Mouse (Mus musculus): ENCODE data around the gene Cdkn2d.
A peak's percentile ranks its signal among the peaks of the same experiment; 100 is the strongest.
"Not testable (repeated sequence)": the region's sequence is repeated elsewhere in the genome, so short reads cannot be mapped to it uniquely, and the experiment has no call there.

Cdkn2d gene

GRCm38 (mm10) chr9:21316696-21317095, 25.5 kb upstream of the Cdkn2d start:
- DNase-seq (ENCODE audit: low spot score in 2 of 2): no peak

GRCm38 (mm10) chr9:21315421-21315820, 24.2 kb upstream of the Cdkn2d start:
- no peak for DNase-seq (ENCODE audit: low spot score in 2 of 2)

DNA sequence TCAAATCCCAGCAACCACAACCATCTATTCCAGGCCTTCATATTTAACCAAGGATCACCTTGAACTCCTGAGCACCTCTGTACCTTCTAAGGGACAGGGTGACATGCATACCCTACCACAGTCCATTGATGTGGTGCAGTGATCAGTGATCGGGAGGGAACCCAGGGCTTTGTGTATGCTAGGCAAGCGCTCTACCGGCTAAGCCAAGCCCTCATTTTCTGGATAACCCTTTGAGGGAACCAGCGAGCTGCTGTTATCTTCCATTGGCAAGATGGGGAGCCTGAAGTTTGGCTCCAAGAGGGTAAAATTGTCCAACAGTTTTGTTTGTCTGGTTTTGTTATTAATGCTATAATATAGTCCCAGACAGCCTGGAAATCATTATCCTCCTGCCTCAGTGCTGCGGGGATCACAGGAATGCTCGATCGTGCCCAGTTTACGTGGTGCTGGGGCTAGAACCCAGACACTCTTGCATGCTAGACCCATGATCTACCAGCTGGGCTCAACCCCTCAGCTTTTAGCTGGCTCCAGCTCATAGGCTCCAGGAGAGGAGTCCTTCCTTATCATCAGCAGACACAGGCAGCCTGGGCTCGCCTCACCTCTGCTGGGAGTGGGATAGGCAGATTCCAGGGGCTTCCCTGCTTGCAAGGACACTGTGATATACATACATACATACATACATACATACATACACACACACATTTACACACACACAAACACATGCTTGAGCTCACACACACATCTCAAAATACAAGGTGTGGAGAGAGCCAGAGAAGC, 23.3 kb upstream of the Cdkn2d start:
- DNase-seq (ENCODE audit: low spot score in 2 of 2): peak in 1 of 2 experiments; percentile 57

DNA sequence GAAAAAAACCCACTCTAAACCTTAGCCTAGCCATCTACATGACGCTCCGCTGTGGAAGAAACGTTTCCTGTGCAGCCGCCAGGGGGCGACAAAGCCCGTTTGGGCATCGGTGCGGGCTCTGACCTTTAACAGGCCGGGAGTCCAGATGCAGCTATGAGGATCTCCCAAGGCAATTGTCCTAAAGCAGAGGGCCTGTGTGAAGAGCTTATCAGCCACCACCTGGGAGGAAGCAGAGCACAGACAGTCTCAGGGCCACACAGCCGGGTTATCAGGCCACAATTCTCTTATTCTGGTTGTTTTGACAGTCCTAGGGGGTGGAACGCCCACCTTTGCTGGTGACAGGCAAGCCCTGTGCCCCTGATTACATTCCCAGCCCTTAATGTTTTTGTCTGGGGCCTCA, 22.2 kb upstream of the Cdkn2d start:
- DNase-seq (ENCODE audit: low spot score in 2 of 2): peak; percentile 92 to 99

- DNase-seq (ENCODE audit: low spot score in 2 of 2): no peak
Measured at GRCm38 (mm10) chr9:21312134-21312533, 20.9 kb upstream of the Cdkn2d start, which contains the start of gene Ap1m2. Gene Ap1m2 (minus strand): TSS chr9:21312337.

DNA sequence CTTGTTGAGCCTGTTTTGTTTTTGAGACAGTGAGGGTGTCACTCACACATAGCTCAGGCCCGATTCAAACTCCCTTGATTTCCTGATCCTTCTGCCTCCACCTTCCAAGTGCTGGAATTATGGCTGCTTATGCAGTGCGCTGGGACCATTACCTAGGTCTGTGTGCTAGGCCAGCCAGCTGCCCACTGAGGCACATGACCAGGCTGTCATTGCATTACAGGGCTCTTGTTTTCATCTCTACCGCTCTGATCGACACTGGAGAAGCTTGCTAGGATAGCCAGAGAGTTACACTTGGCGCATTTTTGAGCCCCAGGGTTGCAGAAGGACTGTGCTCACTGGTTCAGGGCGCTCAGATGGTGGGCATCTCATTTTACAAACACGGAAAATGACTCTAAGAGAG, 20.5 kb upstream of the Cdkn2d start:
- DNase-seq (ENCODE audit: low spot score in 2 of 2): no peak

GRCm38 (mm10) chr9:21309150-21309741, 18.0 kb upstream of the Cdkn2d start:
- DNase-seq (ENCODE audit: low spot score in 2 of 2): no peak

DNA sequence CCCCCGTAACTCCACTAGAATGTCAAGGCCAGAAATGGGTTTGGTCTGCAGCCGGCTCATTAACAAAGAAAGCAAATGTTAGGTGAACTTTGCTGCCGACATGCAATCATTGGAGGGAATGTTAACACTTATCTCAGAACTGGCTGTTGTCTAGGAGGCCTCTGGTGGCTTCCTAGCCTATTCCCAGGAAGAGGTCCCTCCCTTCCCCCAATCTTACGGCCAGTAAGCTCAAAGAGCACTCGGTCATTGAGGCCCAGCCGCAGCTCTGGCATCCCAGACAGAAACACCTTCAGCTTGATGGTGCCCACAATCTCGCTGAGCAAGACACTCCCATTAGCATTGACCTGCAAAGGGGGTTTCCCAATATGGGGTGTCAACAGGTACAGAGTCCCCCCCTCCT, 13.9 kb upstream of the Cdkn2d start:
- DNase-seq (ENCODE audit: low spot score in 2 of 2): no peak

GRCm38 (mm10) chr9:21299014-21299413, 7.8 kb upstream of the Cdkn2d start:
- DNase-seq (ENCODE audit: low spot score in 2 of 2): no peak

DNA sequence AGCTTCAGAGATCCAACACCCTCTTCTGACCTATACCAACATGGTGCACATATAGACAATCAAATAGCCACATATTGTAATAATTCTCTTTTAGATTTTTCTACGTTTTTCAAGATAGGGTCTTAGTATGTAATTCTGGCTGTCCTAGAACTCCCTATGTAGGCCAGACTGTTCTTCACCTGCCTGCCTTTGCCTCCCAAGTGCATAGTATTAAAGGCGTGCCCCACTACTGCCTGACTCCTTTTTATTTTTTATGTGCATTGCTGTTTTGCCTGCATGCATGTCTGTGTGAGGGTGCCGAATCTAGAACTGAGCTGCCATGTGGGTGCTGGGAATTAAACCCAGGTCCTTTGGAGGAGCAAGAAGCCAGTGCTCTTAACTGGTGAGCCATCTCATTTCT, 1.1 kb upstream of the Cdkn2d start:
- no peak for DNase-seq (ENCODE audit: low spot score in 2 of 2)

- not testable (repeated sequence) for DNase-seq (ENCODE audit: low spot score in 2 of 2)
Measured at GRCm38 (mm10) chr9:21291868-21292267, 661 bp upstream of the Cdkn2d start.

DNA sequence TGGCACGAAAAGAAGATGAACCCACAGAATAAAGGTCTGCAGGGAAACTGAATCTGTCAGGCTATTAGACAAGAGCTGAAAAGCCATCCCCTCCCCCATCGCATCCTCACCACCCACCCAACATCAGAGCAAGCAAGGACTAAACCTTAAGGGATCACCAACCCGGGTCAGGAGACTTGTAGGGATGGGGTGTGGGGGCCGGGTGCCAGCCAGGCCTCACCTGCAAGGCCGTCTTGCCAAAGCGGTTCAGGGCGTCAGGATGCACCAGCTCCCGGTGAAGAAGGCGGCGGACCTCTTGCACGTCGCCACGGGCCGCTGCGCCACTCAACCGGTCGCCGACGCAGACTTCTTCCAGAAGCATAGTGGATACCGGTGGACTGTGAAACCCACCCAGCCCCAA, 618 bp downstream of the Cdkn2d start:
- DNase-seq (ENCODE audit: low spot score in 2 of 2): peak in 1 of 2 experiments; percentile 88

DNA sequence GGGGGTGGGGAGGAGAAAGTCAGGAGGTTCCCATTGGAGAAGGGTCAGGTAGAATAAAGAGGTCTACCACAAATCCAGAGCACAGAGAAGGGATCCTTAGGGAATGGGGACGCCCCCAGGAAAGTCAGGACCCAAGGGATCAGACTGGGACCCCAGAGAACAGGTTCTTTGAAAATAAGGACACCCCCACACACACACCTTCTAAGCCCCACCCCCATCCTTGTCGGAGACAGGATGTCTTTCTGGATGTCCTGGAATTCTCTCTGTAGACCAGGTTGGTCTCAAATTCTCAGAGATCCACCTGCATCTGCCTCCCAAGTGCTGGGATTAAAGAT, 1.9 kb downstream of the Cdkn2d start:
- no peak for DNase-seq (ENCODE audit: low spot score in 2 of 2)

DNA sequence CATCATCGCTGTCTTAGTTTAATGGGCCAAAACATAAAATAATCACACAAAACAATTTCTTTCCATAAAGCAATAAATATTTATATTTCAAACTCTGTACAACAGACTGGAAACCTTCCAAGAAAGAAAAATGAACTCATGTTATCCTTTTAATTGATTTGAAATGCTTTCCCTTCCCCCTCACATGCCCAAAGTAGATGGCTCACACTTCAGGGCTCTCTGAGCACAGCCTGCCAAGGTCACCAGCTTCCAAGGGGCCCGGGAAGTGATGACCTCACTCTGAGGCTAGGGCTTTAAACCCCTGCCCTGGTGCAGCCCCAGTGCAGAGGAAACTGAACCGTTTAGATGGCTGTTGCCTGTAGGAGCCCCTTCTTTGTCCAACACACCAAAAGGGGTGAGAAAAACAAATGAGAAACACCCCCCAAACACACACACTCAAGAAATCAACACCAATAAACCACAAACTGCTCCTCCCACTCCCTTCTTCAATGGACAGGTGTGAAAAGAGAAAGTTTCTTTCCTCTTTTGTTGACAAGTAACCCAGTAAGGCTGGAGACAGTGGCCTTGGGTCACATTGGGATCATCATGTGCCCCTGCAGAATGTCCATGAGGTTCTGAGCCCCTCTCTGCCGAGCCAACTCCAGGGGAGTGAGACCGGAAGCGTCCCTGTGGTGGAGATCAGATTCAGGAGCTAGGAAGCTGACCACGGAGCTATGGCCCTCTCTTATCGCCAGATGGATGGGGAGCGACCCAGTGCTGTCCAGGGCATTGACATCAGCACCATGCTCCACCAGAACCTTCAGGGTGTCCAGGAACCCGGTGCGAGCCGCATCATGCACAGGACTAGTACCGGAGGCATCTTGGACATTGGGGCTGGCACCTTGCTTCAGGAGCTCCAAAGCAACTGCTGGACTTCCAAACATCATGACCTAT, 2.5 kb downstream of the Cdkn2d start:
- DNase-seq (ENCODE audit: low spot score in 2 of 2): peak in 1 of 2 experiments; percentile 79

- DNase-seq (ENCODE audit: low spot score in 2 of 2): peak; percentile 98
Measured at GRCm38 (mm10) chr9:21287571-21288402, 3.4 kb downstream of the Cdkn2d start, which contains the start of gene Kri1. Gene Kri1 (minus strand): TSS chr9:21287969.

- DNase-seq (ENCODE audit: low spot score in 2 of 2): no peak
Measured at GRCm38 (mm10) chr9:21286753-21287152, 4.5 kb downstream of the Cdkn2d start.

DNA sequence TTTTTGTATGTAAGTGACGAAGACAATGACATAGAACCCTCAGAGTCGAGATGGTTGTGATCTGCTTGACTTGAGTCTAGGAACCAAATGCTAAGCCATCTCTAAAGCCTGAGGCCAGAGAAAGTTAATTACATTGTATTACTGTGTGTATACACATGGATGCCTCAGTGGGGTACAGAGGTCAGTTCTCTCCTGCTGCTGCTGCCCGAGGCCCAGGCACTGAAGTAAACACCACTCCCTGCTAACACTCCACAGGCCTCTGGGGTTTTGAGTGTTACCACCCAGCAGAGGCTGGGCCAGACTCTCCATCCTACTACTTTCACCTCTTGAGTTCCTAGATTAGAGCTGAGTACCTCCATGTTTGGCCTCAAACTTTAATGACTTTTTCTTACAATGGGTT, 7.2 kb downstream of the Cdkn2d start:
- no peak for DNase-seq (ENCODE audit: low spot score in 2 of 2)

DNA sequence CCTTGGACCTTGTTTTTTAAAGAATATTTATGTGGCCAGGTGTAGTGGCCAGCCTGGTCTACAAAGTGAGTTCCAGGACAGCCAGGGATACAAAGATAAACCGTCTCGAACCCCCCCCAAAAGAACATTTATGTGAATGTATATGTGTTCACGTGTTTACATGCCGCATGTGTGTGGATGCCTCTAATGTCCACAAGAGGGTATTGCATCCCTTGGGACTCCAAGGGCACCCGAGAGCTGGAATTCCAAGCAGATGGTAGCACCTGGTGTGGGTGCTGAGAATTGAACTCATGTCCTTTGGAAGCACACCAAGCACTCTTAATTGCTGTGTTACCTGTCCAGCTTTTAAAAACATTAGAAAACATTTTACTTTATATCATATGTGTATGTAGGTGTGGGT, 7.6 kb downstream of the Cdkn2d start:
- no peak for DNase-seq (ENCODE audit: low spot score in 2 of 2)

DNA sequence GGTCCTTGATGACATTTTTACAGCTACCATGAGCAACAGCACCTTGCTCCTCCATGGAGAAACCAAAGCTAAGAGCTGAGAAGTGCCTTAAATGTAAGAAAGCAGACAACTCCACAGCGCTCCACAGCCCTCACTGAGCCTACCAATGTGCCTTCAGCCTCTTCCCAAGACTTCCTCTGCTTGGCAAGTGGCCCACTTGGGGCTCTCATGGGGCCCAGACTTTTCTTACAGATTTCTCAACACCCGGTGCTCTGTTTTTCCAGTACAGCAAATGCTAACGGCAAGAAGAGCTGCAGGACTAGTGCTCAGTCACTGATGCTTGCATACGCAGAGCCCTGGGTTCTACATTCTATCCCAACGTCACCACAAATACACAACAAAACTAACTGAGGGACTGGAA, 13.4 kb downstream of the Cdkn2d start:
- DNase-seq (ENCODE audit: low spot score in 2 of 2): no peak

DNA sequence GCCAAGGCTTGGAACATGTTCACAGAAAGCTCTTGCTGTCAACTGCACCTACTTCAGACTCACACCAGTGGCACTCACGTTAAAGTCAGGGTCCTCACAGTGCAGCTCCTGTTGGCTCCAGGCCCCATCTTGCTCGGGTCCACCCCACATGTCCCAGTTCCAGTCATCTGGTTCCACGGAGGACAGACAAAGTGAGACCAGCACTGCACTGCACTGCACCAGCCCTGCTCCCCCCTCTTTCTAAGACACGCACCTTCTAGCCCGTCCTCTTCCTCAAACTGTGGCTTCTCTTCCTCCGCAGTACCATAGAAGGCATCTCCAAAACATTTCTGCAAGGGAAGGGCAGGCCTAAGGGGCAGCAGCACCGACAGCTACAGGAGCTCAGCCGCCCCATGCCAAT, 14.9 kb downstream of the Cdkn2d start:
- no peak for DNase-seq (ENCODE audit: low spot score in 2 of 2)

DNA sequence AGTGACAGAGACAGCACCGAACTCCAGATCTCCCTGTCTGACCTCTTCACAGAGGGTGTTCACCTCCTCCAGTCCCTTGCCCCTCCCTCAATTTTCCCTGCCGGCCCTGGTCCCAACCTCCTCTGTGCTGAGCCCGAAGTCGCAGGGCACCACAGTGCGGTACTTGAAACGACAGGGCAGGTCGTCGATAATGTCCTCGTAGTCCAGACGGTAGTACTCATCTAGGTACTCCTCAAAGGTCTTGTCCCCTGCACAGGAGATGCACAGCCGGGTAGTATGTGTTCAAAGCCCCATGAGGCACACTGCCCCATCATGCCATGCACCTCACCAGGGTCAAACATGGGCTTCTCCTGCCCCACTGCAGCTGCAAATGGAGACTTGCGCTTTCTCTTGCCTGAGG, 15.5 kb downstream of the Cdkn2d start:
- no peak for DNase-seq (ENCODE audit: low spot score in 2 of 2)
